Mouse (Mus musculus): ENCODE results near the gene Hcfc1.

- TF ChIP-seq CTCF (IDR thresholded peaks at IDR 0.05; ENCODE audit: low read depth, low read length): no peak
- no peak for TF ChIP-seq POLR2A (IDR thresholded peaks at IDR 0.05; ENCODE audit: borderline replicate concordance, low read depth, low read length)
These were observed 24.3 kb downstream of the Hcfc1 start for GRCm38 (mm10) chrX:73941860-73942259.

Data from bone marrow macrophage, adult 2 months (primary cell).